Comparison of ENCODE assay signal across 16 mouse cellular contexts in the genomic region with DNA sequence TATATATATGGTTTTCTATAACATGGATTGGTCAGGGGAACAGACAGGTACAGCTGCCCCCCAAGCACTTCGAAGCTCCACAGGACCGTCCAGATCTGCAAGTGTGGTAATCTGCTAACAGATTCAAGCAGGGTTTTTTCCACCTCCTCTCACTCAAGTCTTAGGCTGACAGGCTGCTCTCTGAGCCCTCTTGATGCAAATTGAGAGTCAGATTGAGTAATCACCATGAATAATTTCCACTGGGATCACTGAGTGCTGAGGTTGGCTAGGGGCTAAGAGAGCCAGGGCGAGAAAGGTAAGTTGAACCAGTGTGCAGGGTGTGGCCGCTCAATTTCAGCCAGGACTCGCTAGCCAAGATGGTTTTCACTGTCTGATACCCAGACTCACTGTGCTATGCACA.
DNase-seq lines count a peak whose midpoint lies in the region; ATAC-seq and TF ChIP-seq lines count a peak whose summit lies in the region.
"Had no signal": no experiment of that assay in that cellular context is flagged by ENCODE, and none has a peak within 500 bp of the region (broad histone marks: within the 10 kb centered on the region; RNA-seq: fewer than 3 reads in every experiment).

No protein-coding gene starts in this region.

- TF ChIP-seq CTCF in midbrain, postnatal 0 days (IDR thresholded peaks at IDR 0.05) = no peak

- peaks cover 89% of the 10 kb centered on the region for H3K4me1 ChIP-seq in midbrain, embryonic 10.5 days
- H3K4me1 ChIP-seq in midbrain, postnatal 0 days (ENCODE audit: insufficient read depth, low read length) = peaks cover 31% of the 10 kb centered on the region
- peaks cover 86% of the 10 kb centered on the region for H3K4me1 ChIP-seq in hindbrain, embryonic 13.5 days (replicated peaks)

- peaks cover 57% of the 10 kb centered on the region for H3K36me3 ChIP-seq in midbrain, embryonic 10.5 days
- H3K36me3 ChIP-seq in midbrain, postnatal 0 days (ENCODE audit: insufficient read depth, low read length) = no peaks in the 10 kb centered on the region
- no peaks in the 10 kb centered on the region for H3K36me3 ChIP-seq in hindbrain, embryonic 13.5 days

- DNase-seq in gastrocnemius, postnatal 25 days = peak; percentile 33
- DNase-seq in gastrocnemius, postnatal 10 days = no peak
- DNase-seq in midbrain, embryonic 10.5 days (ENCODE audit: low spot score) = no peak
- no peak for DNase-seq in midbrain, postnatal 0 days (ENCODE audit: low spot score)
- no peak for DNase-seq in right cerebral cortex, postnatal 36 days (ENCODE audit: low spot score in 2 of 2)
- no peak for DNase-seq in left cerebral cortex, postnatal 14 days (ENCODE audit: low spot score in 2 of 2)
- DNase-seq in adrenal gland, postnatal 14 days = no peak
- DNase-seq: cerebellum, adult 9-10 months; kidney, postnatal 10 days; layer of hippocampus, postnatal 36 days; liver, postnatal 0 days; thymus, adult 18-20 months had no signal

- no peak overlapping the region for H3K9ac ChIP-seq in midbrain, postnatal 0 days (replicated peaks; ENCODE audit: low read length, poor library complexity, severe bottlenecking)
- peak overlapping the region; percentile 6; the same call in 1 of the 2 replicates for H3K9ac ChIP-seq in hindbrain, embryonic 13.5 days
- H3K9ac ChIP-seq: limb, embryonic 12.5 days; liver, postnatal 0 days had no signal

- H3K4me2 ChIP-seq in midbrain, postnatal 0 days (ENCODE audit: low read depth, low read length, poor library complexity, severe bottlenecking) = no peak overlapping the region
- no peak overlapping the region for H3K4me2 ChIP-seq in hindbrain, embryonic 13.5 days
- H3K4me2 ChIP-seq: limb, embryonic 12.5 days had no signal

- H3K27me3 ChIP-seq in midbrain, embryonic 10.5 days (ENCODE audit: low read depth, poor library complexity, severe bottlenecking) = no peaks in the 10 kb centered on the region
- no peaks in the 10 kb centered on the region for H3K27me3 ChIP-seq in midbrain, postnatal 0 days (ENCODE audit: insufficient read depth, low read length)
- H3K27me3 ChIP-seq in hindbrain, embryonic 13.5 days = no peaks in the 10 kb centered on the region

- 81% methylated on average over 5 of the region's 5 CpGs for WGBS in midbrain, embryonic 10.5 days
- 48% methylated on average over 5 of the region's 5 CpGs for WGBS in midbrain, postnatal 0 days
- WGBS in hindbrain, embryonic 13.5 days = 66% methylated on average over 5 of the region's 5 CpGs

- intact Hi-C loops in left cerebral cortex, postnatal 14 days (cut with DNase I) = no loop called here

- H3K27ac ChIP-seq in midbrain, embryonic 10.5 days (replicated peaks) = peak overlapping the region; percentile 96
- H3K27ac ChIP-seq in midbrain, postnatal 0 days (ENCODE audit: low read depth, low read length) = no peak overlapping the region
- peak overlapping the region; percentile 91 for H3K27ac ChIP-seq in hindbrain, embryonic 13.5 days
- H3K27ac ChIP-seq: limb, embryonic 12.5 days had no signal

- ATAC-seq in midbrain, postnatal 0 days (ENCODE audit: low FRiP score) = no peak
- no peak for ATAC-seq in hindbrain, embryonic 13.5 days (ENCODE audit: low FRiP score)
- ATAC-seq: activated CD4-positive, CD25-positive, alpha-beta regulatory T cell, adult 4 months; liver, postnatal 0 days had no signal

- no peak overlapping the region for H3K4me3 ChIP-seq in midbrain, embryonic 10.5 days
- H3K4me3 ChIP-seq in midbrain, postnatal 0 days (ENCODE audit: low read depth, low read length) = no peak overlapping the region
- H3K4me3 ChIP-seq in hindbrain, embryonic 13.5 days = no peak overlapping the region
- H3K4me3 ChIP-seq: erythroblast, embryonic 14.5 days; limb, embryonic 12.5 days had no signal

- H3K9me3 ChIP-seq in midbrain, embryonic 10.5 days (replicated peaks) = no peaks in the 10 kb centered on the region
- H3K9me3 ChIP-seq in midbrain, postnatal 0 days (ENCODE audit: low read length) = no peaks in the 10 kb centered on the region
- no peaks in the 10 kb centered on the region for H3K9me3 ChIP-seq in hindbrain, embryonic 13.5 days
- H3K9me3 ChIP-seq: limb, embryonic 12.5 days had no signal
